Mouse (Mus musculus) G1E (cell line): Measurements from ENCODE around the gene Tsacc. TPM values are rescaled to one million over a fixed set of nuclear protein-coding genes. Genes with fewer than 3 reads are reported as not detected.
A peak's percentile ranks its signal among the peaks of the same experiment; 100 is the strongest.

Experiments used
- ATAC-seq: 2 replicates; pipeline ENCODE4 v1.8.0; 2016; ENCODE audit warnings: mild to moderate bottlenecking; ENCODE audit not compliant: insufficient number of reproducible peaks, poor library complexity, low FRiP score, severe bottlenecking; ENCODE audit errors: extremely low read depth
- DNase-seq: peaks from one replicate; pipeline ENCODE4 v3.0.0; 2012; ENCODE audit warnings: low spot score
- H3K27me3 ChIP-seq: 2 replicates; pipeline ENCODE4 v1.6.1; 2012; ENCODE audit warnings: mild to moderate bottlenecking, low read length, inconsistent platforms; ENCODE audit not compliant: insufficient read depth
- H3K36me3 ChIP-seq: replicated peaks from 2 replicates; pipeline ENCODE3; 2012; ENCODE audit warnings: mild to moderate bottlenecking, inconsistent platforms
- H3K4me1 ChIP-seq: 2 replicates; pipeline ENCODE4 v1.6.1; 2012; ENCODE audit warnings: low read depth, low read length, inconsistent platforms, mixed read lengths; ENCODE audit not compliant: insufficient read depth
- H3K4me3 ChIP-seq: 2 replicates; pipeline ENCODE4 v1.5.1; 2012; ENCODE audit warnings: low read depth, mild to moderate bottlenecking, inconsistent platforms, low read length, moderate library complexity, mixed read lengths
- H3K9me3 ChIP-seq: replicated peaks from 2 replicates; pipeline ENCODE4 v1.6.1; 2012; ENCODE audit warnings: inconsistent platforms
- CTCF ChIP-seq: IDR thresholded peaks from 2 replicates; pipeline ENCODE4 v1.5.1; 2012; ENCODE audit warnings: low read depth, low read length, inconsistent platforms, mixed read lengths
- GATA1 ChIP-seq: IDR thresholded peaks from 2 replicates; pipeline ENCODE4 v1.6.1; 2012; ENCODE audit warnings: borderline replicate concordance, low read length, inconsistent platforms, mixed read lengths
- GATA2 ChIP-seq: IDR thresholded peaks from 2 replicates; pipeline ENCODE4 v1.6.1; 2012; ENCODE audit warnings: low read depth, low read length, inconsistent platforms, borderline replicate concordance
- POLR2AphosphoS5 ChIP-seq: IDR thresholded peaks from 2 replicates; pipeline ENCODE4 v1.6.1; 2012; ENCODE audit warnings: low read depth, low read length, inconsistent platforms; ENCODE audit not compliant: insufficient replicate concordance
- TAL1 ChIP-seq: conservative IDR thresholded peaks from 2 replicates; pipeline ENCODE4 v1.6.1; 2012; ENCODE audit warnings: low read depth, low read length, inconsistent platforms, mixed read lengths
- polyA plus RNA-seq: library from polyadenylated mRNA; stranded (reverse); fragments of >175 nt; gene quantifications from 2 replicates; pipeline ENCODE4 v1.2.3, GENCODE M21; 2012
- total RNA-seq, 2 experiments: library from RNA; stranded (forward) in 1 of 2; stranded (reverse) in 1 of 2; fragments of 200-1000 nt in 1 of 2; fragments of >200 nt in 1 of 2; fragmentation: Nextera tagmentation in 1 of 2; gene quantifications; 2 replicates each; pipeline ENCODE4 v1.2.3; 2014 to 2017

The Tsacc gene
- total and polyA plus RNA-seq, 3 experiments, result 1.1 to 11.5 (median 6.3) TPM

GRCm38 (mm10) chr3:88334902-88335435 lies 38.2 kb upstream of the Tsacc start:
- ATAC-seq, result no peak
- TF ChIP-seq TAL1 (no peak), POLR2AphosphoS5 (no peak), GATA1 (no peak), GATA2 (no peak)
- Histone ChIP-seq H3K4me1 (peaks cover 46% of the 10 kb centered on the region), H3K27me3 (no peaks in the 10 kb centered on the region), H3K9me3 (no peaks in the 10 kb centered on the region), H3K36me3 (peaks cover 47% of the 10 kb centered on the region), H3K4me3 (peak overlapping the region; percentile 86)
- no peak for DNase-seq

DNA sequence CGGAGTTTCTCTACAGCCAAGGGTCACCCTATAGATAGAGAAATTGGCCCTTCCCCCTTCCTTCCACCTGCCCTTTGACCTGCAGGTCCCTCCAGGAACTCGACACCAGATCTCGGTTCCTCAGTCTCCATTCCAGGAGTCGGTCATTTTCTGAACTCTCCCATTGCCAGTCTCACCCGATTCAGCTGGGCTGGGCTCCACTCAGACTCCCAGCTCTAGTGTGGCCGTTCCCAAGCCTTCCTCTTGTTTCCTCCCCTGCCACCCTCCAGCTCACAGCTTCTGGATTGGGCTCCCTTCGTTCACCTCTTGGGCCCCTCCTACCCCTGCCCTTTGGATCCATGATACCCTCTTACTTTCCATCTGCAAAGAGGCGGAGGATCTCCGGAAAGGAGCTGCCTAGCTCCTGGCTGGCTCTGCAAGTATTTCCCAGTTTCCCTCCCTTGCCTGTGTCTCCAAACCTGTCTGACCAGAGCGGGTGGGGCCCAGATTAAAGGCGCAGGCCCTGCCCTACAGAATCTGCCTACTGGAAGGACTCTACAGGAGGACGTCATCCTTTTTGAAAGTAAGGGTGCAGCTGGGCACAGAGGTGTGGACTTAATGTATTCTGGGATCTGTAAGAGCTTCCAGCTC lies 37.3 kb upstream of the Tsacc start:
- ATAC-seq, result no peak
- Histone ChIP-seq H3K4me3 (peak overlapping the region; percentile 4; the same call in 1 of the 2 replicates), H3K9me3 (no peaks in the 10 kb centered on the region), H3K27me3 (no peaks in the 10 kb centered on the region), H3K36me3 (peaks cover 51% of the 10 kb centered on the region), H3K4me1 (peaks cover 44% of the 10 kb centered on the region)
- DNase-seq, result peak; percentile 25
- TF ChIP-seq TAL1, result no peak
- TF ChIP-seq POLR2AphosphoS5, result no peak
- no peak for TF ChIP-seq GATA2
- no peak for TF ChIP-seq CTCF
- no peak for TF ChIP-seq GATA1

GRCm38 (mm10) chr3:88331282-88331681 lies 34.5 kb upstream of the Tsacc start:
- DNase-seq, result peak; percentile 62
- Histone ChIP-seq H3K4me3 (no peak overlapping the region), H3K9me3 (no peaks in the 10 kb centered on the region), H3K27me3 (no peaks in the 10 kb centered on the region), H3K4me1 (peaks cover 37% of the 10 kb centered on the region), H3K36me3 (peaks cover 68% of the 10 kb centered on the region)
- ATAC-seq, result no peak
- no peak for TF ChIP-seq POLR2AphosphoS5
- no peak for TF ChIP-seq GATA1
- TF ChIP-seq CTCF, result peak; percentile 38

DNA sequence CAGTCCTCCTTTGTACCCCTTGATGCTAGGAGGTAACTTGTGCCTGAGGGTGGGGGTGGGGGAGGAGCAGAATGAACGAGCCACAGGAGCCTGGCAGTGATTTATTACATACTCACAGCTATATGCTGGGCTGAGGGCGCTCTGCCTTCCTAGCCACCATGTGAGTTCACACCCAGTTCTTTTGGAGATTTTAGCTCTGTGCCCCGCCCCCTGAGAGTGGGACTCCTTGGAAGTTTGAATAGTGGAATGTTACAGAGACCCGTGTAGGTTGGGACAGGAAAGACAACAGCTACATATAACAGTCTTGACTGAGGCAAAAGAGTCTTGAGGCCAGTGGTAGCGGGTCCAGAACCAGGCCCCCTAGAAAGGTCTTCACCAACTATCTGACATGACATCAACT lies 32.2 kb upstream of the Tsacc start:
- Histone ChIP-seq H3K36me3 (peaks cover 72% of the 10 kb centered on the region), H3K4me3 (no peak overlapping the region), H3K4me1 (peaks cover 41% of the 10 kb centered on the region), H3K9me3 (no peaks in the 10 kb centered on the region), H3K27me3 (no peaks in the 10 kb centered on the region)
- TF ChIP-seq GATA2 (no peak), CTCF (no peak), GATA1 (no peak), POLR2AphosphoS5 (no peak), TAL1 (no peak)
- no peak for DNase-seq
- ATAC-seq, result no peak

- H3K4me1 ChIP-seq, result peaks cover 32% of the 10 kb centered on the region
- ATAC-seq (peak; percentile 72), DNase-seq (peak; percentile 78)
- TF ChIP-seq TAL1 (no peak), GATA1 (no peak), CTCF (no peak), GATA2 (no peak), POLR2AphosphoS5 (no peak)
- H3K27me3 ChIP-seq, result no peaks in the 10 kb centered on the region
- peak within 1 kb of the TSS; percentile 71 for H3K4me3 ChIP-seq
- H3K9me3 ChIP-seq, result no peaks in the 10 kb centered on the region
- H3K36me3 ChIP-seq, result peaks cover 85% of the 10 kb centered on the region
These were observed 28.2 kb upstream of the Tsacc start, which contains the start of gene Glmp for GRCm38 (mm10) chr3:88324951-88325405. Glmp (plus strand) TSS chr3:88325023.

GRCm38 (mm10) chr3:88299172-88299571 lies 2.4 kb upstream of the Tsacc start:
- no peak for ATAC-seq
- Histone ChIP-seq H3K27me3 (no peaks in the 10 kb centered on the region), H3K4me1 (peaks cover 33% of the 10 kb centered on the region), H3K36me3 (peaks cover 65% of the 10 kb centered on the region), H3K4me3 (no peak overlapping the region), H3K9me3 (no peaks in the 10 kb centered on the region)
- TF ChIP-seq GATA1 (no peak), TAL1 (peak; percentile 45), GATA2 (no peak)
- no peak for DNase-seq
